Mouse (Mus musculus) midbrain, embryonic 13.5 days (tissue): ENCODE measurements around the gene H2-Eb1. TPM values are rescaled to one million over a fixed set of nuclear protein-coding genes. Genes with fewer than 3 reads are reported as not detected.
"Not testable (repeated sequence)": the region's sequence is repeated elsewhere in the genome, so short reads cannot be mapped to it uniquely, and the experiment has no call there.

Experiments used
- ATAC-seq: fragments of 200-750 bp; cut with Nextera tagmentation; 2 replicates; pipeline ENCODE4 v1.8.0; 2017; ENCODE audit warnings: mild to moderate bottlenecking, moderate TSS enrichment, moderate library complexity
- H3K27ac ChIP-seq: fragments of 300-500 bp; sonication (generic); 2 replicates; pipeline ENCODE4 v1.5.1; 2015; ENCODE audit warnings: inconsistent platforms, mild to moderate bottlenecking, moderate library complexity
- H3K27me3 ChIP-seq: fragments of 300-500 bp; sonication (generic); 2 replicates; pipeline ENCODE4 v1.6.1; 2015; ENCODE audit warnings: mild to moderate bottlenecking, inconsistent platforms
- H3K36me3 ChIP-seq: fragments of 300-500 bp; sonication (generic); 2 replicates; pipeline ENCODE4 v1.6.1; 2015; ENCODE audit warnings: mild to moderate bottlenecking, inconsistent platforms
- H3K4me1 ChIP-seq: fragments of 300-500 bp; sonication (generic); replicated peaks from 2 replicates; pipeline ENCODE4 v1.6.1; 2015; ENCODE audit warnings: inconsistent platforms
- H3K4me2 ChIP-seq: fragments of 300-500 bp; sonication (generic); replicated peaks from 2 replicates; pipeline ENCODE4 v1.6.1; 2015; ENCODE audit warnings: moderate library complexity, mild to moderate bottlenecking, inconsistent platforms
- H3K4me3 ChIP-seq: fragments of 300-500 bp; sonication (generic); replicated peaks from 2 replicates; pipeline ENCODE4 v1.5.1; 2015; ENCODE audit warnings: mild to moderate bottlenecking, inconsistent platforms
- H3K9ac ChIP-seq: fragments of 300-500 bp; sonication (generic); replicated peaks from 2 replicates; pipeline ENCODE4 v1.6.1; 2015; ENCODE audit warnings: mild to moderate bottlenecking, inconsistent platforms
- H3K9me3 ChIP-seq: fragments of 300-500 bp; sonication (generic); 2 replicates; pipeline ENCODE4 v1.6.1; 2016; ENCODE audit warnings: mild to moderate bottlenecking, inconsistent platforms
- WGBS: fragments of 180-500 bp; shearing (Covaris S2); methylation state at CpG from one replicate; pipeline ENCODE4 v1.1.7; 2015; 5-methylcytosine and 5-hydroxymethylcytosine counted together
- polyA plus RNA-seq: library from polyadenylated mRNA; unstranded; fragments of >200 nt; fragmentation: Nextera tagmentation; extraction: Ambion mirVana; gene quantifications from 2 replicates; pipeline ENCODE4 v1.2.1, GENCODE M21; 2015

Gene H2-Eb1
- polyA plus RNA-seq, 1 experiment from 2014 or later = 2.1 TPM

GRCm38 (mm10) chr17:34308161-34308560, 2.5 kb downstream of the H2-Eb1 start:
- Histone ChIP-seq H3K4me2 (no peak overlapping the region), H3K9ac (no peak overlapping the region), H3K27ac (no peak overlapping the region), H3K4me3 (no peak overlapping the region), H3K4me1 (peaks cover 3% of the 10 kb centered on the region; the same call in 1 of the 2 replicates), H3K9me3 (no peaks in the 10 kb centered on the region), H3K27me3 (peaks cover 7% of the 10 kb centered on the region; the same call in 1 of the 2 replicates), H3K36me3 (no peaks in the 10 kb centered on the region)
- WGBS = 85% methylated on average over 4 of the region's 4 CpGs
- no peak for ATAC-seq

- ATAC-seq = 0 out of 2 replicates have a peak, but pooled peaks have one; percentile 24
- WGBS = 25% methylated on average over 10 of the region's 10 CpGs
- peak overlapping the region; percentile 5; the same call in 1 of the 2 replicates for H3K27ac ChIP-seq
These were observed 3.6 kb downstream of the H2-Eb1 start for GRCm38 (mm10) chr17:34309225-34309624.

DNA sequence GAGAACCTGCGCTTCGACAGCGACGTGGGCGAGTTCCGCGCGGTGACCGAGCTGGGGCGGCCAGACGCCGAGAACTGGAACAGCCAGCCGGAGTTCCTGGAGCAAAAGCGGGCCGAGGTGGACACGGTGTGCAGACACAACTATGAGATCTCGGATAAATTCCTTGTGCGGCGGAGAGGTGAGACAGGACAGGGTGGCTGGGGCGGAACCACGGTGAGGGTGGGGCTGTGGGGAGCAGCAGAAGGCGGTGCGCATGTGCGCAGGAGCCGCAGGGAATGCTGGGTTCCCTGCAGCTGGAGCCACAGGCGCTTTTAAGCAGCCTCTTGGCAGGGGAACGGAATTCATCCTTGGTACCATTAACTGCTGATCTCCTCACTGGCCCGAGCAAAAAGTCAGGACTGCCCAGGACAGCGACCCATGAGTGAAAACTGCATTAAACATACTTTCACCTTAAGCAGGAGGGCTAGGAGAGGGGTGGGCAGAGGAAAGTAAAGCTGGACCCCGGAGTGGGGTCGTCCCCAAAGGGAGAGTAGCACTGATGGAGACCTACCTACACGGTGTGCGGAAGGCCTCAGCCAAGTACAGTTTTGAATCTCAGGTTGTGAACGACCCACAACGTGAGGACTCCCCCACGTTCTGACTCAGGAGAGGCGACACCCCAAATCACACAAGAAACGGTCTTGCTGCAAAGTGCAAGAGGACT, 4.2 kb downstream of the H2-Eb1 start:
- Histone ChIP-seq H3K4me3 (peak overlapping the region; percentile 64), H3K36me3 (no peaks in the 10 kb centered on the region), H3K27ac (peak overlapping the region; percentile 5), H3K4me2 (peak overlapping the region; percentile 57), H3K4me1 (peaks cover 3% of the 10 kb centered on the region; the same call in 1 of the 2 replicates), H3K27me3 (peaks cover 7% of the 10 kb centered on the region; the same call in 1 of the 2 replicates), H3K9me3 (no peaks in the 10 kb centered on the region), H3K9ac (peak overlapping the region; percentile 72)
- WGBS = 24% methylated on average over 38 of the region's 38 CpGs
- peak; percentile 90 for ATAC-seq

More at GRCm38 (mm10) chr17:34309225-34309624, 3.6 kb downstream of the H2-Eb1 start:
- H3K4me3 ChIP-seq = peak overlapping the region; percentile 64
- H3K4me2 ChIP-seq = peak overlapping the region; percentile 57
- H3K4me1 ChIP-seq = peaks cover 3% of the 10 kb centered on the region; the same call in 1 of the 2 replicates
- no peaks in the 10 kb centered on the region for H3K36me3 ChIP-seq
- no peaks in the 10 kb centered on the region for H3K9me3 ChIP-seq
- H3K9ac ChIP-seq = peak overlapping the region; percentile 72
- peaks cover 7% of the 10 kb centered on the region; the same call in 1 of the 2 replicates for H3K27me3 ChIP-seq

GRCm38 (mm10) chr17:34310526-34310925, 4.9 kb downstream of the H2-Eb1 start:
- not testable (repeated sequence) for H3K4me2 ChIP-seq, H3K9me3 ChIP-seq, H3K4me3 ChIP-seq, ATAC-seq, H3K36me3 ChIP-seq, H3K27me3 ChIP-seq, H3K4me1 ChIP-seq, H3K9ac ChIP-seq, H3K27ac ChIP-seq
- WGBS = 88% methylated on average over 3 of the region's 3 CpGs

DNA sequence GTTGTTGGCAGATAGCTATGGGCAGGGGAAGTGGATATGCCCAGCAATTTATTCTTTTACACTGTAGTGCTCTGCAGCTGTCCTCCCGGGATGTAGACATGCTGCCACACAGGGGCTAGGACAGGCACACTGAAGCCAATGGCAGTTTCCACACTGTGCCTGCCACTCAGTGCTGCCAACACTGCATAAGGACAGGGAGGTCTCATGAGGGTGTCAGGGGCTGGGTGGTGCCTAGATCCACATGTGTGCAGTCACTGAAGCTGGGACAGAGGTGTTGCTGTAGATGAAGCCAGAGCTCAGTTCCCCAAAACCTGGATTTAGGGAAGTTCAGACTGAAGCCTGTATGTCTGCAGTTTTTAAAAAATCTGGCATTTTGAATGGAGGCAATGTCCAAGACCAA, 6.5 kb downstream of the H2-Eb1 start:
- ATAC-seq = no peak
- Histone ChIP-seq H3K9me3 (no peaks in the 10 kb centered on the region), H3K4me1 (peaks cover 3% of the 10 kb centered on the region; the same call in 1 of the 2 replicates), H3K4me2 (no peak overlapping the region), H3K27me3 (peaks cover 5% of the 10 kb centered on the region; the same call in 1 of the 2 replicates), H3K4me3 (no peak overlapping the region), H3K9ac (no peak overlapping the region), H3K27ac (no peak overlapping the region), H3K36me3 (no peaks in the 10 kb centered on the region)
- WGBS = 74% methylated on average over 1 of the region's 1 CpGs

- ATAC-seq = peak; percentile 57; the same call in 1 of the 2 replicates
- 39% methylated on average over 3 of the region's 3 CpGs for WGBS
- H3K4me3 ChIP-seq = no peak overlapping the region
- H3K27me3 ChIP-seq = no peaks in the 10 kb centered on the region
- H3K9me3 ChIP-seq = no peaks in the 10 kb centered on the region
- peaks cover 3% of the 10 kb centered on the region; the same call in 1 of the 2 replicates for H3K4me1 ChIP-seq
- H3K9ac ChIP-seq = no peak overlapping the region
- H3K36me3 ChIP-seq = no peaks in the 10 kb centered on the region
- no peak overlapping the region for H3K27ac ChIP-seq
- H3K4me2 ChIP-seq = no peak overlapping the region
These were observed 7.7 kb downstream of the H2-Eb1 start for GRCm38 (mm10) chr17:34313393-34313792.

GRCm38 (mm10) chr17:34314286-34314685, 8.6 kb downstream of the H2-Eb1 start:
- Histone ChIP-seq H3K27ac (no peak overlapping the region), H3K4me2 (no peak overlapping the region), H3K27me3 (no peaks in the 10 kb centered on the region), H3K9ac (no peak overlapping the region), H3K36me3 (no peaks in the 10 kb centered on the region), H3K9me3 (no peaks in the 10 kb centered on the region), H3K4me1 (peaks cover under 1% of the 10 kb centered on the region; the same call in 1 of the 2 replicates), H3K4me3 (no peak overlapping the region)
- WGBS = 62% methylated on average over 9 of the region's 9 CpGs
- no peak for ATAC-seq

- ATAC-seq = no peak
- Histone ChIP-seq H3K4me2 (no peak overlapping the region), H3K9ac (no peak overlapping the region), H3K36me3 (no peaks in the 10 kb centered on the region), H3K4me3 (no peak overlapping the region), H3K27me3 (no peaks in the 10 kb centered on the region), H3K4me1 (no peaks in the 10 kb centered on the region), H3K9me3 (no peaks in the 10 kb centered on the region), H3K27ac (no peak overlapping the region)
- WGBS = 93% methylated on average over 1 of the region's 1 CpGs
These were observed 9.8 kb downstream of the H2-Eb1 start for GRCm38 (mm10) chr17:34315512-34315911.

- Histone ChIP-seq H3K9ac (no peak overlapping the region), H3K27ac (no peak overlapping the region), H3K4me3 (no peak overlapping the region), H3K9me3 (no peaks in the 10 kb centered on the region), H3K36me3 (no peaks in the 10 kb centered on the region), H3K4me2 (no peak overlapping the region), H3K27me3 (no peaks in the 10 kb centered on the region), H3K4me1 (no peaks in the 10 kb centered on the region)
- WGBS = 78% methylated on average over 2 of the region's 2 CpGs
- ATAC-seq = no peak
These were observed 11.0 kb downstream of the H2-Eb1 start for GRCm38 (mm10) chr17:34316697-34317096.

DNA sequence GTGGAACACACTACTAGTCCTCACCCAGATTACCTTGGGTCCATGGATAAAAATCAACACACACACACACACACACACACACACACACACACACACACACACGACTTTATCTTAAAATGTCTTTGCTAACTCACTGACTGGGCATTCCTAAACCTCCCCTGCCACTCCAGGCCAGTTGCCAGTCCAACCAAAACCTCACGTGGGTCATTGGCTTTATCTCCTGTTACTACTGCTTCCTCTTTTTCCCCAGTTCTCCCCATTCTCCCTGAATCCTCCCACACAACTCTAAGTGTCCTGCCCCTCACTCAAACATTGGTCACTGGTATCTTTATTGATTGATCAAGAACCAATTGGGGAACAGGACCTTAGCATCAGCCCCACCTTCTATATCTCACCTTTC, 11.6 kb downstream of the H2-Eb1 start:
- Histone ChIP-seq H3K9ac (no peak overlapping the region), H3K4me3 (no peak overlapping the region), H3K36me3 (no peaks in the 10 kb centered on the region), H3K4me2 (no peak overlapping the region), H3K9me3 (no peaks in the 10 kb centered on the region), H3K27me3 (no peaks in the 10 kb centered on the region), H3K4me1 (no peaks in the 10 kb centered on the region), H3K27ac (no peak overlapping the region)
- WGBS = 62% methylated on average over 2 of the region's 2 CpGs
- no peak for ATAC-seq

GRCm38 (mm10) chr17:34325436-34325835, 19.8 kb downstream of the H2-Eb1 start, which contains the start of gene H2-Eb2:
Gene H2-Eb2 (plus strand): TSS chr17:34325665.
- Histone ChIP-seq H3K27ac (no peak within 1 kb of the TSS), H3K36me3 (no peaks in the 10 kb centered on the region), H3K9me3 (no peaks in the 10 kb centered on the region), H3K27me3 (no peaks in the 10 kb centered on the region), H3K4me3 (no peak within 1 kb of the TSS), H3K4me2 (no peak within 1 kb of the TSS), H3K4me1 (no peaks in the 10 kb centered on the region), H3K9ac (no peak within 1 kb of the TSS)
- no peak for ATAC-seq
- WGBS = 59% methylated on average over 4 of the region's 4 CpGs

DNA sequence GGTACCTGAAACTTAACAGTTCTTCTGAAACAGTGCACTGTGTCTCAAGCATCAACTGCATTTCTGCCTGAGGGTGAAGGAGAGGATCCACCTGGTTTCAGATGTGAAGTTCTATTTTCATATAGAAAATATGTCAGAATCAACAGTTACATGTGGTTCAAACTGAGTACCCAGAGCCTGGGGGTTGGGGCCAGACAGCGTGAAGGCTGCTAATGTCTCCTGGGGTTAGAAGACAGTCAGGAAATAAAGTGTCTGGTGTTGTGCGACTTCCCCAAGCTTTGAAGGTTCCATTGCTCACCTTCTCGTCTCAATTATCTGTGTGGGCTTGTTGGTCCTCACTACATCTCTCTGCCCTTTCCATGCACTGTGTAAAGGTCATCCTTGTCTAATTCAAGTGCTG, 20.7 kb downstream of the H2-Eb1 start:
- no peaks in the 10 kb centered on the region for H3K36me3 ChIP-seq
- 84% methylated on average over 3 of the region's 3 CpGs for WGBS
- no peak overlapping the region for H3K4me3 ChIP-seq
- no peak for ATAC-seq
- no peaks in the 10 kb centered on the region for H3K27me3 ChIP-seq
- H3K9ac ChIP-seq = no peak overlapping the region
- no peak overlapping the region for H3K27ac ChIP-seq
- H3K4me2 ChIP-seq = no peak overlapping the region
- H3K4me1 ChIP-seq = no peaks in the 10 kb centered on the region
- H3K9me3 ChIP-seq = no peaks in the 10 kb centered on the region
